Mouse (Mus musculus): ENCODE data around the gene C1qtnf2. TPM values are rescaled to one million over a fixed set of nuclear protein-coding genes. Genes with fewer than 3 reads are reported as not detected.

Gene C1qtnf2
- total RNA-seq, 1 experiment from 2014 or later = not detected

DNA sequence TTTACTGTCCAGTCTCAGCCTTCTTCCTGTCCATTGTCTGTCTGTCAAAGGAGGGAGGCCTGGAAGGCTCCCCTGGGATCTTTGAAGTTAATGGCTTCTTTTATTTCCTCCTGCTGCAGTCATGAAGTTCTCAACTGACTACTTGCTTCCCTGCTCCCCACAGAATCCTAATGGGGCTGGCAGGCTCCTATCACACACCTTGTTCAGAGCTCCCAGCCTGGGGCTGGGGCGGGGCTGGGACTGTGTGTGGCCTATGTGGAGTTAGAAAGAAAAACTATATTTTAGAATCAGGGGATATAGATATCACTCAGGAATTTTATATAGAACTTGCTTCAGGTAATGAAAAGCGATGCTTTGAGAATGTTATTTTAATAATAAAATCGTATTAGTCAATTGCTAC lies 46.4 kb downstream of the C1qtnf2 start:
- ATAC-seq (ENCODE audit: extremely low read depth, insufficient number of reproducible peaks, low FRiP score, poor library complexity, severe bottlenecking) = no peak

DNA sequence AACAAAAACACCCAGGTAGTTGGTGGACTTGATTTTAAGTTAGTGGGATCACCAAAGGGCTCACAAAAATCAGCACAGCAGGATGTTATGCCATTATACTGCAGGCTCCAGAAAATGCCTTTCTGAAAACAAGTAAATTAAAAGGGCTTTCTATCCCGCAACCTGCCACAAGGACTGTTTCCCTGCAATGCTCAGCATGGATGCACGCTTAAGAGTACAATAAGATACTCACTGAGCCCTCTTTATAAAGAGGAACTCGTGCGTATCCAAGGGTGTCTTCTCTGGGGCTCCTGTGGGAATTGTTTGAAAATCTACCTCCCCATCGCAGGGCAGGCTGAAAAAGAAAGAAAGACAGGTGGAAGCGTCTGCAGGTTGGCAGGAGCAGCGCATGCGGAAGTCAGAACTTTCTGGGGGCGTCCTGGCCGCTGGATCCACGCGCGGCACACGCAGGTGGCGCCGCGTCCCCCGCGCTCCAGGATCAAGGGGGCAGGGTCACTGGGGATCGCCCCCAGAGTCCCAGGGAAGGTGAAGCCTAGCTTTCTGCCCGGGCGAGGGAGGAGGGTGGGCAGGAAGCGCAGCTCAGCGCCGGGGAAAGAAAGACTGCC lies 54.1 kb downstream of the C1qtnf2 start:
- ATAC-seq (ENCODE audit: extremely low read depth, insufficient number of reproducible peaks, low FRiP score, poor library complexity, severe bottlenecking) = no peak

DNA sequence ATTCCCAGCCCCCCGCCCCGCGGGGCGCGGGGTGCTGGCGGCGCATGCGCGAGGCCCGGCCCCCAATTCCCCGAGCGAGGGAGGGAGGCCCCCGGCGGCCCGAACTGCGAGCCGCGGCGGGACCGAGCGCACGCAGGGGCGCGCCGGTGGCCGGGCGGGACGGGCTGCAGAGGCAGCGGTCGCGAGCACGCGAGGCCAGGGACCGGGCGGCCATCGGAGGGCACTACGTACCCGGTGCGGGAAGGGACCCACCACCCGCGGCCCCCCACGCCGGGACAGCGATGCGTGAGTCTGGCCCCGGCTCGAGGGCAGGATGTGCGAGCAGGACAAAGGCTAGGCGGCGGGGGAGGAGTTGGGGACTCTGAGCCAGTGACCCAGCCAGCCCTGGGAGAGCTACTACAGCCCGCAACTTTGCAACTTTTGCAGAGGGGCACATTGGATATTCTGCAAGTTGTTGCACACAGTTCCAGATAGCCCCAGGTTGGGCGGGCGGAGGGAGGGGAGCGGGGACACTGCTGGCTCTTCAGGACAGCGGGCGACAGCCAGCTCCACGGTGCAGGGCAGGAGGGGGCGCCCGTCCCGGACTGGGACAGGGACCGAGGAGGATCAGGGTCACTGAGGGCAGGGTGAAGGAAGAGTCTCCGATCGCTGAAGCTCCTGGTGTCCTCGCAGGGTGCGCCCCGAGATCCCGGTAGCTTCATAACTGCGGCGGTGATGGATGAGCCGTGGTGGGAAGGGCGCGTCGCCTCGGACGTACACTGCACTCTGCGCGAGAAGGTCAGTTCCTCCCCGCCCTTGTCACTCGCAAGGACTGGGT lies 54.8 kb downstream of the C1qtnf2 start, which contains the start of gene Ccnjl:
Ccnjl (plus strand) TSS at position 102 of the 817 bp plus-strand sequence.
- peak; percentile 40; the same call in 1 of the 2 replicates for ATAC-seq (ENCODE audit: extremely low read depth, insufficient number of reproducible peaks, low FRiP score, poor library complexity, severe bottlenecking)

DNA sequence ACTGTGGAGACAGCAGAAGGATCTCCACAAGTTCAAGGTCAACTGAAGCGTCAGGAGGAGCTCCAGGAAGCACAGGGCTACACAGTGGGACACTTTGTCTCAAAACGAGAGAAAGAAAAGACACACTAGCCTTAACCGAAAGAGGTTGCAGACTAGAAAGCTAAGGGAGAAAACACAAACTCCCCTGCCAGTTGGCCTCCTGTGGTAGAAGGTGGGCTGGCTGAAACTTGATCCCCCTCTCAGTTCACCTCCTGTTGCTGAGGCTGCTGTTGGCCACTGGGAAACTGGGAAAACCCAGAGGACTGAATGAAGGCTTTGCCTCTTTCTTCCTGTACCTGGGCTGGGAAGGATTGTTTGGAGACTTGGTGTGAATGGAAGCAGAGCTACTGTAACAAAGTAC lies 56.0 kb downstream of the C1qtnf2 start:
- ATAC-seq (ENCODE audit: extremely low read depth, insufficient number of reproducible peaks, low FRiP score, poor library complexity, severe bottlenecking) = no peak

DNA sequence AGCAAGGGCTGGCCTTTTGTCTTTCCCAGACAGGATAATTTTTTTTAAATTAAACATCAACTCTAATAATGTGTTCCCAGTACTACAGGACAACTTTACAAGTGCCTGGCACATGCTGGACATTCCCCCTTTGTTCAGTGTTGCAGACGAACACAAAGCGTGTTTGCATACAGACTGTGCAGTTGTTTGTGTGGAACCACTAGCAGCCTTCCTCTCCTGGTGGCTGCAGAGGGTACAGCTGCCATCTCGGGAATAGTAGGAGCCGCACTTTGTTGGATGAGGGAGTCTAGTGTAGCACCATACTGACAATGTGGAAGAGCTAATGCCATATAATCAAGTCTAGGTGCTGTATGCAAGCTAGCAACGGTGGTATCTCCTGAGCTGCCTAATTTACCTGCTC lies 57.5 kb downstream of the C1qtnf2 start:
- no peak for ATAC-seq (ENCODE audit: extremely low read depth, insufficient number of reproducible peaks, low FRiP score, poor library complexity, severe bottlenecking)

DNA sequence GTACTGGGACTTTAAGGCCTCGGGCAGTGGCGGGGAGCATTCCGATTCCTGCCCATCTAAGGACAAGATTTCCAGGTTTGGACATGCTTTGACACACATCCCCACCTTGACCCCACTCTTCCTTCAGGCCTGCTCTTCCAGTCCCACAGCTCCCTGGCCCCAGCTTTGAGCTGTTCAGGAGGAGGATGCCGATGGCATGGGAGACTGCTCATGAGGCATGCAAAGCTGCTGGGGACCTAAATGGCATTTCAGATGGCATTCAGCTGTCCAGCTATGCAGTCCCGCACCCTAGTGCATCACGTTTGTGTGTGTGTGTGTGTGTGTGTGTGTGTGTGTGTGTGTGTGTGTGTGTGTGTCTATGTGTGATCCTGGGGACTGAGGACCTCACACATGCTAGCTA lies 63.0 kb downstream of the C1qtnf2 start:
- ATAC-seq (ENCODE audit: extremely low read depth, insufficient number of reproducible peaks, low FRiP score, poor library complexity, severe bottlenecking) = no peak

DNA sequence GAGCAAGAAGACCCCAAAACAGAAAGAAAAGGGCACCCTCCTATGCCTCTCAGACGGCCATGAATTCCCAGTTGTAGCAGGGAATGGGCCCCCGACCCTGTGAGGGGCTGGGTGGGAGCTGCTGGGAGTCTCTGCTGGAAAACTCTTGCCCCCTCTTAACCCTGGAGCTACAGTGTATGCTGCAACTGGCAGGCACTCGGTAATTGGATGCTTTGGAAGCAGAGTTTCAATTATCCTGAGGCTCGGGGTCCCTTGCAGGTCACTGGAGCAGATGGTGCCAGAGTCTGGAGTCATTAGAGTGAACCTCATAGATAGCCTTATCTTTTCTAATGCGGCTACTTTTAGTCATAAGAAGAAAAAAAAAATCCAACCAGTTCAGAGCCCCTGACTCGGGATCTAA lies 65.8 kb downstream of the C1qtnf2 start:
- no peak for ATAC-seq (ENCODE audit: extremely low read depth, insufficient number of reproducible peaks, low FRiP score, poor library complexity, severe bottlenecking)

Other genes with a start within 250 kb of the C1qtnf2 start
- gene Pttg1, start 48.0 kb upstream of the C1qtnf2 start, total RNA-seq (2017) = 121 and 154 TPM in 2 replicates
- gene Slu7, start 40.5 kb upstream of the C1qtnf2 start, total RNA-seq (2017) = 131 and 142 TPM in 2 replicates
- not detected in 2 replicates for gene Ccnjl, start 54.5 kb downstream of the C1qtnf2 start, total RNA-seq (2017)
- gene 4933415A04Rik, start 112.8 kb downstream of the C1qtnf2 start, total RNA-seq (2017) = 0.35 TPM in 1 of 2 replicates, not detected in the other
- not detected in 2 replicates for gene Fabp6, start 127.3 kb downstream of the C1qtnf2 start, total RNA-seq (2017)
- 54.6 and 54.9 TPM in 2 replicates for gene Pwwp2a, start 207.7 kb downstream of the C1qtnf2 start, total RNA-seq (2017)

Data from neutrophil, adult 5-6 weeks (primary cell).